Mouse (Mus musculus): ENCODE measurements at regions not wholly inside any gene's neighbourhood (a gene's known extent, or its start where the extent isn't known, plus 50 kb on each side); places are given as distances from the start of the nearest gene placed in this dataset.

DNA sequence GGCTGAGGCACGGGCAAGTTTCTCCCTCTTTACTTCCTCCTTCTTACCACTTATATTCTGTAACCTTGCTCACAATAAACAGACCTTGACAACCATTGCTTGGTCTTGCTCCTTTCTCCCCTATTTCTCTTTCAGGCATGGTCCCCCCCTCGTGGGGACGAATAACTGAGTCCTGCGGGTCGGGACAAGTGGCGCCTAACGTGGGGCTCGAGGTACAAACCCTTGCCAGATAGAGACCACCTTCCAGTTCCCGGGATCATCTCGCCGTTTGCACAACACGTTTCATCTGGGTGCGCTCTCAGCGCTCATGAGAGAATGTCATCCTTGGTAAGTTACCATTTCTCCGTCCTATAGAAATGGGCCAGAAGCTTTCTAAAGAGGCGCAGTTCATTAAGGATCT, 79.6 kb upstream of the Foxn3 start:
- WGBS (ENCODE audit: insufficient replicate concordance): 83% methylated on average over 16 of the region's 16 CpGs
- Histone ChIP-seq H3K4me3 (replicated peaks) (no peak overlapping the region), H3K27me3 (no peaks in the 10 kb centered on the region), H3K4me1 (replicated peaks) (no peaks in the 10 kb centered on the region; the same call in 1 of the 2 replicates), H3K27ac (no peak overlapping the region), H3K36me3 (no peaks in the 10 kb centered on the region), H3K9ac (no peak overlapping the region), H3K9me3 (replicated peaks) (peaks cover 22% of the 10 kb centered on the region), H3K4me2 (no peak overlapping the region)
- ATAC-seq (ENCODE audit: low read depth) (no peak), DNase-seq (no peak)

DNA sequence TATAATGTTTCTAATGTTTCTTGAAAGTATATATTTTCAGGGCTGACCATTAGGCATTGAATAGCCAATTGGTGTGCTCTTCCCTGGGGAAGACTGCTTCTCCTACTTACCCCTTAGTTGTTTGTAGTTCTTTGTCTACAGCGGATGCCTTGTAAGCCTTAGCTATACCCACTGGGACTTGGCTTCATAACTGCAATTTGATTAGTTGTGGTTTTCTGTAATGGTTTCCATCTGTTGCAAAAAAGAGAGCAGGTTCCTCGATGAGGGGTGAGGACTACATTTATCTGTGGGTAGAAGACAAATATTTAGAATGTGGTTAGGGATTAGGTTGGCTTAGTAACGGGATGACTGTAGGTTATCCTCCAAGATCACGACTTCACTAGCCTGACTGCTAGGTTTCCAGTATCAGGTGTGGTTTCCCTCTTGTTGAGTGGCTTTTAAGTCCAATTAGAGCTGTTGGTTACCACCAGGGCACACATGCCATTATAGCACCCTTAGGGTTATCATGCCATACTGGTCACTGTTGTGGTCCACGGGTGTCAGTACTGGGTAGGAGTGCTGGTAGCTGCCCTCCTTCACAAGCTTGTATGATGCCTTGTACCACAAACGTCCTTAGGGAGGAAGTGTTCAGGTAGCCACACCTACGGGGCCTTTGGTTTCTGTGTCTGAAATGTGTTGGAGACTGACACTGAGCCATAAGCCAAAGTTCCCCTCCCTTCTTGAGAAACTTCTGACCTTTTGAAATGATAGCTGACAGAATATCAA, 78.9 kb upstream of the Foxn3 start:
- no peak for DNase-seq
- H3K9ac ChIP-seq: no peak overlapping the region
- H3K27ac ChIP-seq: no peak overlapping the region
- WGBS (ENCODE audit: insufficient replicate concordance): 62% methylated on average over 7 of the region's 7 CpGs
- no peak overlapping the region for H3K4me2 ChIP-seq
- H3K4me1 ChIP-seq (replicated peaks): no peaks in the 10 kb centered on the region; the same call in 1 of the 2 replicates
- peaks cover 22% of the 10 kb centered on the region for H3K9me3 ChIP-seq (replicated peaks)
- H3K27me3 ChIP-seq: no peaks in the 10 kb centered on the region
- no peak for ATAC-seq (ENCODE audit: low read depth)
- H3K36me3 ChIP-seq: no peaks in the 10 kb centered on the region
- no peak overlapping the region for H3K4me3 ChIP-seq (replicated peaks)

DNA sequence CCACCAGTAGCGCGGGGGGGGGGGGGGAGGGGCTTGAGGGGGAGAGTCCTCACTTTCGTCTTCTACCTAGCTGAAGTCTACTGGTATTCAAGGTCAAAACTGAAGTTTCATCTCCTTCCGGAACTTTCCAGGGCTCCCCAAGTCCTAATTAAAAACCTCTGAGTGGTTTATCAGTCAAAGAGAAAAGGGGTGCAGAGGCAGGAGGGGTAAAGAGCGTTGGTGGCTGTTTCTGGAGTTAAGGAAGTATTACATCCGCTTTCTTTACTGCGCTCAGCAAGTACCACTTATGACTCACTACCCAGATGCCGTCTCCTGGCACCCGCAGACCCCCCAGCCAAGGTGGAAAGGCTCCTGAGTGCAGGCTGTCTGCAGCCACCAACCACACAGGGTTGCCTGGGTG, 77.9 kb upstream of the Foxn3 start:
- Histone ChIP-seq H3K27me3 (no peaks in the 10 kb centered on the region), H3K4me2 (peak overlapping the region; percentile 45), H3K36me3 (no peaks in the 10 kb centered on the region), H3K27ac (no peak overlapping the region), H3K9me3 (replicated peaks) (peaks cover 22% of the 10 kb centered on the region), H3K4me1 (replicated peaks) (no peaks in the 10 kb centered on the region; the same call in 1 of the 2 replicates), H3K4me3 (replicated peaks) (peak overlapping the region; percentile 10), H3K9ac (no peak overlapping the region)
- no peak for ATAC-seq (ENCODE audit: low read depth)
- 16% methylated on average over 8 of the region's 9 CpGs for WGBS (ENCODE audit: insufficient replicate concordance)
- DNase-seq: no peak

DNA sequence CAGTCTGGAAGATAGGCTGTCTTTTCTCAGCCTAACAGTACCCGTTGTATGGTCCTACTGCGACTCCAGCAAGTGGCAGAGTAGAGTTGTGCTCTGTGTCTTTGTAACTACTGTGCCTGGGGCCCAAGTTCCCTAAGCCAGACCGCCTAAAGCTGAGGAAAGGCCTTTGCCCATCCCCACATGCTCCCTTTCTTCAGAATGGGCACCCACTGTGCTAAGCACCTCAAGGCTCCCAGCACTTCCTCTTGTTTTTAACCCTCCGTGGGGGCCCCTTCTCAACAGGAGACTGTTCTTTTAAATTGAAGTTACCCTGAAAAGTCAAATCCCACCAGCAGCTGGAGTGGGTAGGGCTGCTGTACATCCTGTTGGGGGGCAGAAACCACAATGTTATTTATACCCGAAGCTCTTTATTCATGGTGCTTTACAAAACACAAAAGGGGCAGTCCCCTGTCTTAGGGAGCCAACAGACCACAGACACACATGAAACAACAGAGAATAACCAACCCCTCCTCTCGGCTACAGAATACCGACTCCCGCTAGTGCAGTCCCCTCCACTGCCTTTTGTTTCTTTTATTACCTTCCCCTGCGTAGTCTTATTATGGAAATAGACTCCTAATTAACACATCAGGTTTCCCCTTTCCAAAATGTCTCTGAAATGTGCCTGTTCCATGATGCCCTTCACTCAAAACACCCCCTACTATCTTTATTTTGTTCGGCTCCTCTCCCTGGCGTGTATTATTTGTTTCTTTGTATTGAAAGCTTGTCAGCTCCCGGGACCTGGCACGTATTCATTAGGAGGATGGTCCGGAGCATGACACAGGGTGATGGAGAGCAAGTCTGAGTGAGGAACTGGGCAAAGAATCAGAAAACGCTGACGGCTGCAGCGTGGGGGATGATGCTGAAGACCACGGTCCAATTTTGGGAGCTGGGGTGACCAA, 77.1 kb upstream of the Foxn3 start:
- no peak overlapping the region for H3K27ac ChIP-seq
- H3K27me3 ChIP-seq: no peaks in the 10 kb centered on the region
- no peaks in the 10 kb centered on the region; the same call in 1 of the 2 replicates for H3K4me1 ChIP-seq (replicated peaks)
- H3K9ac ChIP-seq: no peak overlapping the region
- peaks cover 18% of the 10 kb centered on the region for H3K9me3 ChIP-seq (replicated peaks)
- DNase-seq (no peak), ATAC-seq (ENCODE audit: low read depth) (no peak)
- WGBS (ENCODE audit: insufficient replicate concordance): 13% methylated on average over 18 of the region's 18 CpGs
- no peaks in the 10 kb centered on the region for H3K36me3 ChIP-seq
- H3K4me2 ChIP-seq: peak overlapping the region; percentile 45
- peak overlapping the region; percentile 10 for H3K4me3 ChIP-seq (replicated peaks)

DNA sequence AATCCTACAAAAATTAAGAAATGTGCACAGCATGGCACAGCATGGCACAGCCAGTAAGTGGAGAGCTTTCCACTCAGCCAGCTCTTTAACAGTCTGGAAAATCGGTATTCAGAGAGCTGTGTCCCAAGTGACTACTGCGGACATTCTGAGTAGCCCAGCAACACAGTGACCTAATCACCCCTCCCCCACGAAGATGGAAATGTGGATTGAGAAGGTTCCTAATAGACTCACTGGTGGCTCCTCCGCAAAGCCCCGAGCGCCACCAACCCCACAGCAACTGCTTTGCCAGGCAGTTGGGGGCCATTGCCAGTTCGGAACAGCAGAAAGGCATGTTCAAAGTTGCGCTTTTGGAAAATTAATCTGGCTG, 76.4 kb upstream of the Foxn3 start:
- H3K27me3 ChIP-seq: no peaks in the 10 kb centered on the region
- no peak for DNase-seq

DNA sequence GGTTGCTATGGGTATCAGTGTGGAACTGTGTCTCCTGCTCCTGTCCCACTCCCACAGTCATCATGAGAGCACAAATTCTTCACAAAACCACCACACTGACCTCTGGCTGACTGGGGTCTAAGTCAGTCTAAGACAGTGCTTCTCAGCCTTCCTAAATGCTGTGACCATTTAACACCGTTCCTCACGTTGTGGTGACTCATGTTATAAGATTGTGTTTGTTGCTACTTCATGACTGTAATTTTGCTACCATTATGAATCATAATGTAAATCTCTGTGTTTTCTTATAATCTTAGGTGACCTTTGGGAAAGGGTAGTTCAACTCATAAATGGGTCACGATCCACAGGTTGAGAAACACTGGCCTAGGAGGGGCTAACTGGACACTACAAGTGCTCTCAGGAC, 75.7 kb upstream of the Foxn3 start:
- no peak for DNase-seq
- Histone ChIP-seq H3K27me3 (no peaks in the 10 kb centered on the region), H3K4me1 (replicated peaks) (no peaks in the 10 kb centered on the region; the same call in 1 of the 2 replicates), H3K36me3 (no peaks in the 10 kb centered on the region), H3K4me3 (replicated peaks) (no peak overlapping the region), H3K4me2 (no peak overlapping the region), H3K9ac (no peak overlapping the region), H3K9me3 (replicated peaks) (peaks cover 5% of the 10 kb centered on the region), H3K27ac (no peak overlapping the region)
- no peak for ATAC-seq (ENCODE audit: low read depth)
- WGBS (ENCODE audit: insufficient replicate concordance): 71% methylated on average over 3 of the region's 3 CpGs

More for the DNA sequence above, 76.4 kb upstream of the Foxn3 start:
- WGBS (ENCODE audit: insufficient replicate concordance): 35% methylated on average over 8 of the region's 8 CpGs
- ATAC-seq (ENCODE audit: low read depth): no peak
- Histone ChIP-seq H3K4me1 (replicated peaks) (no peaks in the 10 kb centered on the region; the same call in 1 of the 2 replicates), H3K36me3 (no peaks in the 10 kb centered on the region), H3K9ac (no peak overlapping the region), H3K27ac (no peak overlapping the region), H3K4me3 (replicated peaks) (no peak overlapping the region), H3K9me3 (replicated peaks) (peaks cover 12% of the 10 kb centered on the region), H3K4me2 (no peak overlapping the region)

DNA sequence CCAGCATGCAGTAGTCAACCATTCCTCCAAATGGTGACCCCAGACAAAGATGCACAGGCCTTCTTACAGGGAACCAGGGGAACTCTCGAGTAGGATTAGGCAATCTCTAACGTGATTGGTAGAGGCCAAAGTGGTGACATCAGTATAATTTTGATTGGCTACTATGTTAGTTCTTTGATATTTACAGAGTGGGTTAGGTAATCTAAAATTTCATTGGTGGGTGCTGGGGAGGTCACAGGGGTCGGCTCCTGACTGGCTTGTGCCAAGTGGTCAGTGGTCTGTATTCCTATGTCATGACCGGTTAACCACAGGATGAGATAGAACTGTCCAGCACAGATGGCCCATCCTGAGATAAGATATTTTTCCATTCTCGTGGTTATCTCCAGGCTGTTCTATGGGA, 74.6 kb upstream of the Foxn3 start:
- H3K27me3 ChIP-seq: no peaks in the 10 kb centered on the region
- H3K4me2 ChIP-seq: no peak overlapping the region
- H3K4me3 ChIP-seq (replicated peaks): no peak overlapping the region
- no peak overlapping the region for H3K9ac ChIP-seq
- H3K9me3 ChIP-seq (replicated peaks): no peaks in the 10 kb centered on the region; the same call in 1 of the 2 replicates
- ATAC-seq (ENCODE audit: low read depth) (no peak), DNase-seq (no peak)
- H3K36me3 ChIP-seq: no peaks in the 10 kb centered on the region
- 43% methylated on average over 5 of the region's 5 CpGs for WGBS (ENCODE audit: insufficient replicate concordance)
- H3K4me1 ChIP-seq (replicated peaks): no peaks in the 10 kb centered on the region; the same call in 1 of the 2 replicates
- H3K27ac ChIP-seq: no peak overlapping the region

DNA sequence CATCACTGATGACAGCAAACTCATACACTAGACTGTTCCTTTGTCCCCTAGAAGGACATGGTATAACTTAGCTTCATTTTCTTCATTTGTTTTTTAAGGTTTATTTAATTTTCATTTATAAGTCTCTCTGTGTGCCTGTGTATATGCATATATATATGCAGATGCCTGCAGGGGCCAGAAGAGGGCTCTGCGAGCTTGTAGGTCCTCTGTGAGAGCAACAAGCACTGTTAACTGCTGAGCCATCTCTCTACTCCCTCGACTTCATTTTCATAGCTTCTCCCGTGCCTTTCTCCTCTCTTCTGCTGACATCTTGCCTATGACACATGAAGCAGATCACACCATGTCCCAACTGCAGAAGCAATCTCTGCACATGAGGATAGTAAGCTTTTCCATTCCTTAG, 72.9 kb upstream of the Foxn3 start:
- H3K4me3 ChIP-seq (replicated peaks): no peak overlapping the region
- H3K4me2 ChIP-seq: no peak overlapping the region
- 51% methylated on average over 3 of the region's 3 CpGs for WGBS (ENCODE audit: insufficient replicate concordance)
- ATAC-seq (ENCODE audit: low read depth) (no peak), DNase-seq (no peak)
- H3K9ac ChIP-seq: no peak overlapping the region
- no peaks in the 10 kb centered on the region for H3K9me3 ChIP-seq (replicated peaks)
- no peaks in the 10 kb centered on the region for H3K27me3 ChIP-seq
- no peak overlapping the region for H3K27ac ChIP-seq
- H3K4me1 ChIP-seq (replicated peaks): no peaks in the 10 kb centered on the region; the same call in 1 of the 2 replicates
- H3K36me3 ChIP-seq: no peaks in the 10 kb centered on the region

DNA sequence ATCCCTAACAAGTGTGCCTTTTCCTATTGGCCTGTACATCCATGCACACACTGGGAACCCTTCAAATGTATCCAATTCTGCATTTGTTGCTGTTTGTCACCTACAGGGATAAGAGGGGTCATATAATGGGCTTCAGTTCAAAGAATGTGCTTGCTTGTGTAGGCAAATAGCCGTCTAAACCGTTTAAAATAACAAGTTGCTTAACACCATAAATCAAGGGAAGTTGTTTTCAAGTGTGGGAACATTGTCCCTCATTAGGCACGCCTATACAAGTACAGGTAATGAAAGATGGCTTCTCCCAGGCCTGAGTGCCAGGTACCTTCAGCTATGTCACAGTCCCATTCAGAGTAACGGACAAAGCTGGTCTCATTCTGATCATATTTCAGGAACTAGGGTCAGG, 72.0 kb upstream of the Foxn3 start:
- ATAC-seq (ENCODE audit: low read depth): no peak
- Histone ChIP-seq H3K4me1 (replicated peaks) (no peaks in the 10 kb centered on the region; the same call in 1 of the 2 replicates), H3K27ac (no peak overlapping the region), H3K36me3 (no peaks in the 10 kb centered on the region), H3K27me3 (no peaks in the 10 kb centered on the region), H3K4me3 (replicated peaks) (no peak overlapping the region), H3K9ac (no peak overlapping the region), H3K9me3 (replicated peaks) (no peaks in the 10 kb centered on the region), H3K4me2 (no peak overlapping the region)
- no peak for DNase-seq
- WGBS (ENCODE audit: insufficient replicate concordance): 53% methylated on average over 4 of the region's 4 CpGs

DNA sequence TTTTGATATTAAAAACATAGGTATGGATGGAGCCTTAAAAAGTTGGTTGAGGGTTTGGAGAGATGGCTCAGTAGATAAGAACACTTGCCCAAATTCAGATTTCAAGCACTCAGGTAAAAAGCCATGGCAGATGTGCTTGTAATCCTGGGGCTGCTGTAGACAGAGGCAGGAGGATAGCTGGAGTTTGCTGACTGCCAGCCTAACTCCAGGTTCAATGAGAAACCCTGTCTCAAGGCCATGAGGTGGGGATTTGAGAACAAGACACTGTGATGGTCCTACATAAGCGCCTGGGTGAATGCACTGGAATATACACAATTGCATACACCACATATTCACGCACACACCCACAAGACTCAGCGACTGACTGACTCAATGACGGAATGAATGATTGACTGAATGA, 71.3 kb upstream of the Foxn3 start:
- ATAC-seq (ENCODE audit: low read depth) (no peak), DNase-seq (no peak)
- H3K9ac ChIP-seq: no peak overlapping the region
- WGBS (ENCODE audit: insufficient replicate concordance): 66% methylated on average over 4 of the region's 4 CpGs
- H3K4me3 ChIP-seq (replicated peaks): no peak overlapping the region
- no peaks in the 10 kb centered on the region for H3K27me3 ChIP-seq
- H3K9me3 ChIP-seq (replicated peaks): no peaks in the 10 kb centered on the region
- no peak overlapping the region for H3K27ac ChIP-seq
- H3K36me3 ChIP-seq: no peaks in the 10 kb centered on the region
- H3K4me1 ChIP-seq (replicated peaks): no peaks in the 10 kb centered on the region; the same call in 1 of the 2 replicates
- H3K4me2 ChIP-seq: no peak overlapping the region

DNA sequence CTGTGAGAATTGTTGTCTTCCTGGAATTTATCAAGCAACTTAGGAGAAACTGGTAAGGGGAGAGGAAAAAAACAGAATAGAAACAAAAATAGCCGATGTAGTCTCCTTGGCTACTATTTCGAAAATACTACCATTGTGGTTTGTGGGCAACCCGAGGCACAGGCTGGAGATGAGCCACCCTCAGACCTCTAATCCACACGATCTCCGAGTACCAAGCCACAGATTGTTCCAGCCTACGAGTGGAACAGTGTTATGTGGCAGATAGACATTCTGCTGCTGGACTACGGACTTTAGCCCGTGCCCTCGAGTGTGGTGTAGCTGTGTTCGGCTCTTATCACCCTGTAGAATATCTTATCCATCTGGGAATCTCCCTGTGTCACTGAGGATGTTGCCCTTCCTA, 70.3 kb upstream of the Foxn3 start:
- WGBS (ENCODE audit: insufficient replicate concordance): 16% methylated on average over 10 of the region's 10 CpGs
- no peak overlapping the region for H3K4me3 ChIP-seq (replicated peaks)
- H3K27ac ChIP-seq: no peak overlapping the region
- no peak overlapping the region for H3K4me2 ChIP-seq
- H3K4me1 ChIP-seq (replicated peaks): no peaks in the 10 kb centered on the region
- DNase-seq (no peak), ATAC-seq (ENCODE audit: low read depth) (no peak)
- no peak overlapping the region for H3K9ac ChIP-seq
- H3K36me3 ChIP-seq: no peaks in the 10 kb centered on the region
- no peaks in the 10 kb centered on the region for H3K9me3 ChIP-seq (replicated peaks)
- H3K27me3 ChIP-seq: peaks cover 7% of the 10 kb centered on the region

All from liver, embryonic 13.5 days (tissue).